Mouse (Mus musculus) CH12.LX (cell line): Measurements from ENCODE around the gene Tnni1.

Experiments
- CTCF ChIP-seq, 2 experiments: IDR thresholded peaks in 1 of 2; conservative IDR thresholded peaks in 1 of 2; 2 replicates each; pipeline ENCODE4 v1.5.1; 2011 to 2012; ENCODE audit warnings: low read depth in 2 of 2, low read length in 2 of 2, improper control_type of control experiment in 1 of 2, inconsistent platforms in 1 of 2, mild to moderate bottlenecking in 1 of 2, moderate library complexity in 1 of 2
- EP300 ChIP-seq: IDR thresholded peaks from 2 replicates; pipeline ENCODE4 v1.6.1; 2011; ENCODE audit warnings: low read length, improper control_type of control experiment
- GABPA ChIP-seq: IDR thresholded peaks from 2 replicates; pipeline ENCODE4 v1.6.1; 2012; ENCODE audit warnings: low read depth, low read length, improper control_type of control experiment, inconsistent platforms; ENCODE audit not compliant: insufficient replicate concordance
- HCFC1 ChIP-seq: IDR thresholded peaks from 2 replicates; pipeline ENCODE4 v1.6.1; 2012; ENCODE audit warnings: low read depth, mild to moderate bottlenecking, inconsistent platforms, low read length, improper control_type of control experiment
- IRF4 ChIP-seq: IDR thresholded peaks from 2 replicates; pipeline ENCODE4 v1.6.1; 2014; ENCODE audit warnings: low read depth, mild to moderate bottlenecking, inconsistent platforms, low read length, improper control_type of control experiment
- MAX ChIP-seq: IDR thresholded peaks from 2 replicates; pipeline ENCODE4 v1.6.1; 2011; ENCODE audit warnings: low read length, improper control_type of control experiment
- POLR2A ChIP-seq: IDR thresholded peaks from 2 replicates; pipeline ENCODE4 v1.6.1; 2011; ENCODE audit warnings: low read depth, mild to moderate bottlenecking, improper control_type of control experiment, low read length
- UBTF ChIP-seq: IDR thresholded peaks from 2 replicates; pipeline ENCODE4 v1.6.1; 2012; ENCODE audit warnings: low read depth, mild to moderate bottlenecking, inconsistent platforms, low read length, improper control_type of control experiment, moderate library complexity
- USF1 ChIP-seq: IDR thresholded peaks from 2 replicates; pipeline ENCODE4 v1.6.1; 2014; ENCODE audit warnings: low read depth, mild to moderate bottlenecking, inconsistent platforms, low read length, improper control_type of control experiment
- USF2 ChIP-seq: conservative IDR thresholded peaks from 2 replicates; pipeline ENCODE4 v1.6.1; 2011; ENCODE audit warnings: low read depth, low read length, improper control_type of control experiment
- ZKSCAN1 ChIP-seq: IDR thresholded peaks from 2 replicates; pipeline ENCODE4 v1.6.1; 2012; ENCODE audit warnings: low read depth, inconsistent platforms, low read length, improper control_type of control experiment, borderline replicate concordance

GRCm38 (mm10) chr1:135852044-135852756 lies 73.0 kb downstream of the Tnni1 start:
- TF ChIP-seq USF2 (no peak), POLR2A (no peak), EP300 (no peak), CTCF (conservative IDR thresholded peaks at IDR 0.05 in 1 of 2, IDR thresholded peaks at IDR 0.05 in 1 of 2; ENCODE audit: low read depth in 2 of 2, low read length in 2 of 2) (no peak), HCFC1 (no peak), USF1 (no peak), ZKSCAN1 (no peak), IRF4 (no peak), GABPA (no peak), MAX (no peak), UBTF (no peak)
